Mouse (Mus musculus): ENCODE measurements around the gene Bsdc1.

Gene Bsdc1

GRCm38 (mm10) chr4:129479863-129480262, 18.5 kb downstream of the Bsdc1 start:
- DNase-seq (ENCODE audit: extremely low spot score, low read depth, low spot score), result no peak

GRCm38 (mm10) chr4:129481090-129481489, 19.7 kb downstream of the Bsdc1 start:
- no peak for DNase-seq (ENCODE audit: extremely low spot score, low read depth, low spot score)

- no peak for DNase-seq (ENCODE audit: extremely low spot score, low read depth, low spot score)
These were observed 29.8 kb downstream of the Bsdc1 start, which contains the start of the genes Tssk3 and Fam229a for GRCm38 (mm10) chr4:129490972-129491880. Gene Tssk3, minus strand, starts transcription at chr4:129491022. Gene Fam229a, plus strand, starts transcription at chr4:129491190.

- DNase-seq (ENCODE audit: extremely low spot score, low read depth, low spot score), result no peak
These were observed 33.3 kb downstream of the Bsdc1 start for GRCm38 (mm10) chr4:129494681-129495080.

- DNase-seq (ENCODE audit: extremely low spot score, low read depth, low spot score), result no peak
These were observed 34.5 kb downstream of the Bsdc1 start for GRCm38 (mm10) chr4:129495672-129496562.

GRCm38 (mm10) chr4:129496631-129497030, 35.2 kb downstream of the Bsdc1 start:
- DNase-seq (ENCODE audit: extremely low spot score, low read depth, low spot score), result no peak

GRCm38 (mm10) chr4:129498941-129499340, 37.6 kb downstream of the Bsdc1 start:
- DNase-seq (ENCODE audit: extremely low spot score, low read depth, low spot score), result no peak

- DNase-seq (ENCODE audit: extremely low spot score, low read depth, low spot score), result no peak
These were observed 38.6 kb downstream of the Bsdc1 start for GRCm38 (mm10) chr4:129500017-129500416.

GRCm38 (mm10) chr4:129500607-129501566, 39.5 kb downstream of the Bsdc1 start:
- DNase-seq (ENCODE audit: extremely low spot score, low read depth, low spot score), result no peak

GRCm38 (mm10) chr4:129502327-129502888, 41.0 kb downstream of the Bsdc1 start:
- DNase-seq (ENCODE audit: extremely low spot score, low read depth, low spot score), result no peak

GRCm38 (mm10) chr4:129502901-129503444, 41.6 kb downstream of the Bsdc1 start:
- no peak for DNase-seq (ENCODE audit: extremely low spot score, low read depth, low spot score)

GRCm38 (mm10) chr4:129505511-129505910, 44.1 kb downstream of the Bsdc1 start:
- no peak for DNase-seq (ENCODE audit: extremely low spot score, low read depth, low spot score)

GRCm38 (mm10) chr4:129507434-129508236, 46.3 kb downstream of the Bsdc1 start:
- no peak for DNase-seq (ENCODE audit: extremely low spot score, low read depth, low spot score)

- no peak for DNase-seq (ENCODE audit: extremely low spot score, low read depth, low spot score)
These were observed 46.8 kb downstream of the Bsdc1 start for GRCm38 (mm10) chr4:129508237-129508515.

- no peak for DNase-seq (ENCODE audit: extremely low spot score, low read depth, low spot score)
These were observed 47.6 kb downstream of the Bsdc1 start for GRCm38 (mm10) chr4:129508834-129509600.

GRCm38 (mm10) chr4:129509650-129510049, 48.3 kb downstream of the Bsdc1 start:
- no peak for DNase-seq (ENCODE audit: extremely low spot score, low read depth, low spot score)

- no peak for DNase-seq (ENCODE audit: extremely low spot score, low read depth, low spot score)
These were observed 49.5 kb downstream of the Bsdc1 start for GRCm38 (mm10) chr4:129510723-129511412.
